Mouse (Mus musculus) myocyte (in vitro differentiated cells): ENCODE results near the gene Vps33a. TPM values are rescaled to one million over a fixed set of nuclear protein-coding genes. Genes with fewer than 3 reads are reported as not detected.

Experiments
- H3K27me3 ChIP-seq: one replicate; pipeline ENCODE4 v1.6.1; 2011; ENCODE audit not compliant: control insufficient read depth, insufficient read depth, insufficient read length
- H3K36me3 ChIP-seq: one replicate; pipeline ENCODE4 v1.6.1; 2011; ENCODE audit not compliant: control insufficient read depth, insufficient read depth
- H3K4me2 ChIP-seq: one replicate; pipeline ENCODE4 v1.6.1; 2011; ENCODE audit warnings: low read depth, control low read depth
- H3K4me3 ChIP-seq: one replicate; pipeline ENCODE4 v1.5.1; 2011; ENCODE audit warnings: mild to moderate bottlenecking, control low read depth, moderate library complexity
- H3K79me2 ChIP-seq: one replicate; pipeline ENCODE4 v1.6.1; 2011; ENCODE audit not compliant: control insufficient read depth, insufficient read depth
- H3ac ChIP-seq: one replicate; pipeline ENCODE4 v1.6.1; 2011; ENCODE audit not compliant: control insufficient read depth, insufficient read length
- CEBPB ChIP-seq: IDR thresholded peaks from 2 replicates; pipeline ENCODE4 v1.6.1; 2011; ENCODE audit warnings: mild to moderate bottlenecking, moderate library complexity; ENCODE audit not compliant: poor library complexity, insufficient read depth, severe bottlenecking
- E2F4 ChIP-seq: IDR thresholded peaks from one replicate; pipeline ENCODE4 v1.6.1; 2011; ENCODE audit warnings: mild to moderate bottlenecking, control low read depth, moderate library complexity; ENCODE audit not compliant: insufficient read depth
- MAX ChIP-seq: IDR thresholded peaks from one replicate; pipeline ENCODE4 v1.6.1; 2011; ENCODE audit warnings: low read depth, mild to moderate bottlenecking, control low read depth
- MYOD1 ChIP-seq, 3 experiments: IDR thresholded peaks; one replicate each; pipeline ENCODE4 v1.6.1; 2011; ENCODE audit warnings: control low read depth in 2 of 3, low read depth in 2 of 3, mild to moderate bottlenecking in 2 of 3, moderate library complexity in 1 of 3; ENCODE audit not compliant: insufficient read length in 2 of 3, control insufficient read depth in 1 of 3
- MYOG ChIP-seq, 3 experiments: IDR thresholded peaks; one replicate each; pipeline ENCODE4 v1.6.1; 2011; ENCODE audit warnings: control low read depth in 2 of 3, low read depth in 2 of 3, mild to moderate bottlenecking in 2 of 3; ENCODE audit not compliant: insufficient read length in 2 of 3, control insufficient read depth in 1 of 3, insufficient read depth in 1 of 3
- POLR2A ChIP-seq: IDR thresholded peaks from one replicate; pipeline ENCODE4 v1.6.1; 2011; ENCODE audit warnings: low read depth, mild to moderate bottlenecking, control low read depth, moderate library complexity; ENCODE audit not compliant: insufficient read length
- POLR2AphosphoS2 ChIP-seq: IDR thresholded peaks from one replicate; pipeline ENCODE4 v1.6.1; 2011; ENCODE audit warnings: low read depth, control low read depth; ENCODE audit not compliant: insufficient read length
- REST ChIP-seq: IDR thresholded peaks from one replicate; pipeline ENCODE4 v1.6.1; 2011; ENCODE audit warnings: mild to moderate bottlenecking, control low read depth, moderate library complexity; ENCODE audit not compliant: insufficient read depth, insufficient read length
- SRF ChIP-seq: IDR thresholded peaks from one replicate; pipeline ENCODE4 v1.6.1; 2011; ENCODE audit warnings: low read depth; ENCODE audit not compliant: control insufficient read depth, insufficient read length
- TCF12 ChIP-seq: IDR thresholded peaks from one replicate; pipeline ENCODE4 v1.6.1; 2011; ENCODE audit warnings: mild to moderate bottlenecking, control low read depth; ENCODE audit not compliant: poor library complexity, insufficient read depth, severe bottlenecking
- TCF3 ChIP-seq: IDR thresholded peaks from one replicate; pipeline ENCODE4 v1.6.1; 2011; ENCODE audit warnings: low read depth, control low read depth; ENCODE audit not compliant: insufficient read length
- USF1 ChIP-seq: IDR thresholded peaks from one replicate; pipeline ENCODE4 v1.6.1; 2011; ENCODE audit warnings: low read depth, mild to moderate bottlenecking, control low read depth, moderate library complexity
- polyA plus RNA-seq: library from polyadenylated mRNA; unstranded; fragments of >200 nt; fragmentation: generic; extraction: Trizol; gene quantifications from one replicate; pipeline ENCODE4 v1.2.1, GENCODE M21; 2012; ENCODE audit warnings: missing spikeins

The Vps33a gene
- polyA plus RNA-seq, 1 experiment: 18.7 TPM

DNA sequence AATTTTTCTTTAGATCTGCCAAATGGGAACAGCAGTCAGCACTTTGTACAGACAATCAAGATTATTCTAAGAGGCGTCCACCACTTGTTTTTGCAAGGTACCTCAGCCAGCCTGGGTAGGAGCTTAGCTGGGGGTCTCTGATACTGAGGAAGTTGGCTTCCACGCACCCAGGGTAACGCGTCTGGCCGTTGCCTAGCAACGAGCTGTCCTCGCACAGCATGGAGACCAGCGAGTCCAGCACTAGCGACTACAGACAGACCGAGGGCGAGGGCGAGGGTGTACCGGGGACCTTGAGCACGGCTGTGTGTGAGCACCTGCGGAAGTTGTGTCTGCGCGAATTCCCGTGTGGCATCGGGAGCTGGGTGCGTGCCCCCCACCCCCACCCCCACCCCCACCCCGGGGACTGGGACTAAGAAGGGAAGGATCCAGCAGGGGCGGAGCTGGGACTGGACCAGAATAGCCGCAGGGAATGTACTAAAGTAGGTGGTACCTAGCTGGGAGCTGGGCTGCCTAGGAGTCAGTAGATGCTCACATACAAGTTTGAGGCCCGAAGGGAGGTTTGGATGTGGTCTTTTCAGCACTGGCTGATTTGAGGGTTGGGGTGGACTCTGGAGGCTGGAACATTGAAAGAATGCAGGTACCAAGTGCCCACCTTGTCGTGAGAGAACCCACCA is 83.6 kb downstream of the Vps33a start, which contains the start of the genes Lrrc43 and Il31:
Gene Lrrc43 (plus strand): TSS at position 194 of the 674 bp plus-strand sequence.
Gene Il31 (minus strand): TSS at position 378 of the 674 bp plus-strand sequence.
- Histone ChIP-seq H3K27me3 (peaks cover 32% of the 10 kb centered on the region), H3K79me2 (no peaks in the 10 kb centered on the region), H3ac (no peak within 1 kb of the TSS), H3K4me2 (no peak within 1 kb of the TSS), H3K36me3 (no peaks in the 10 kb centered on the region), H3K4me3 (no peak within 1 kb of the TSS)
- TF ChIP-seq TCF12: no peak
- no peak for TF ChIP-seq POLR2A
- TF ChIP-seq USF1: no peak
- no peak for TF ChIP-seq REST
- no peak for TF ChIP-seq E2F4
- TF ChIP-seq MAX: no peak
- no peak for TF ChIP-seq TCF3
- no peak for TF ChIP-seq SRF
- TF ChIP-seq CEBPB: no peak
- TF ChIP-seq MYOD1 (IDR thresholded peaks at IDR 0.05; ENCODE audit: control insufficient read depth in 1 of 3, insufficient read length in 2 of 3, low read depth in 2 of 3): no peak
- no peak for TF ChIP-seq MYOG (IDR thresholded peaks at IDR 0.05; ENCODE audit: control insufficient read depth in 1 of 3, insufficient read depth in 1 of 3, insufficient read length in 2 of 3, low read depth in 2 of 3)
- no peak for TF ChIP-seq POLR2AphosphoS2

- Histone ChIP-seq H3K36me3 (no peaks in the 10 kb centered on the region), H3K79me2 (no peaks in the 10 kb centered on the region)
- TF ChIP-seq USF1 (no peak), POLR2AphosphoS2 (no peak), MYOG (IDR thresholded peaks at IDR 0.05; ENCODE audit: control insufficient read depth in 1 of 3, insufficient read depth in 1 of 3, insufficient read length in 2 of 3, low read depth in 2 of 3) (no peak), TCF12 (no peak), POLR2A (no peak), MAX (no peak), CEBPB (no peak), TCF3 (no peak), SRF (no peak), MYOD1 (IDR thresholded peaks at IDR 0.05; ENCODE audit: control insufficient read depth in 1 of 3, insufficient read length in 2 of 3, low read depth in 2 of 3) (no peak), REST (no peak), E2F4 (no peak)
Observed at GRCm38 (mm10) chr5:123487659-123488395, 85.0 kb downstream of the Vps33a start.

More at GRCm38 (mm10) chr5:123487659-123488395, 85.0 kb downstream of the Vps33a start:
- H3K27me3 ChIP-seq: peaks cover 26% of the 10 kb centered on the region
- no peak overlapping the region for H3K4me2 ChIP-seq
- H3K4me3 ChIP-seq: no peak overlapping the region
- no peak overlapping the region for H3ac ChIP-seq

Other genes starting within 250 kb of the Vps33a start
- 3.6 TPM for gene Bcl7a, start 229.2 kb downstream of the Vps33a start, polyA plus RNA-seq
- gene Mlxip, start 178.2 kb downstream of the Vps33a start, polyA plus RNA-seq: 6.0 TPM
- not detected for gene Lrrc43, start 83.7 kb downstream of the Vps33a start, polyA plus RNA-seq
- not detected for gene Il31, start 83.5 kb downstream of the Vps33a start, polyA plus RNA-seq
- 0.05 TPM for gene B3gnt4, start 62.6 kb downstream of the Vps33a start, polyA plus RNA-seq
- gene Diablo, start 48.9 kb downstream of the Vps33a start, polyA plus RNA-seq: 54.2 TPM
- not detected for gene Gm49027, start 47.5 kb downstream of the Vps33a start, polyA plus RNA-seq
- 17.5 TPM for gene Clip1, start 111.6 kb upstream of the Vps33a start, polyA plus RNA-seq
- gene Zcchc8, start 148.1 kb upstream of the Vps33a start, polyA plus RNA-seq: 9.7 TPM
- 18.4 TPM for gene Rsrc2, start 176.4 kb upstream of the Vps33a start, polyA plus RNA-seq
- 6.5 TPM for gene Kntc1, start 176.7 kb upstream of the Vps33a start, polyA plus RNA-seq